Mouse (Mus musculus) heart, embryonic 11.5 days (tissue): ENCODE results near the gene Kitl. TPM values are rescaled to one million over a fixed set of nuclear protein-coding genes. Genes with fewer than 3 reads are reported as not detected.

Experiments used
- ATAC-seq: fragments of 200-750 bp; cut with Nextera tagmentation; replicated peaks from 2 replicates; pipeline ENCODE4 v1.8.0; 2017; ENCODE audit warnings: moderate library complexity; ENCODE audit not compliant: insufficient number of reproducible peaks, low FRiP score, low TSS enrichment
- H3K27ac ChIP-seq: fragments of 300-500 bp; sonication (generic); 2 replicates; pipeline ENCODE4 v1.5.1; 2014; ENCODE audit warnings: mild to moderate bottlenecking, low read depth, low read length
- H3K27me3 ChIP-seq: fragments of 300-500 bp; sonication (generic); 2 replicates; pipeline ENCODE4 v1.6.1; 2014; ENCODE audit warnings: mild to moderate bottlenecking, low read length, mixed read lengths; ENCODE audit not compliant: control insufficient read depth, insufficient read depth
- H3K36me3 ChIP-seq: fragments of 300-500 bp; sonication (generic); 2 replicates; pipeline ENCODE4 v1.6.1; 2014; ENCODE audit warnings: mild to moderate bottlenecking, low read length, moderate library complexity, mixed read lengths; ENCODE audit not compliant: control insufficient read depth, insufficient read depth
- H3K4me1 ChIP-seq: fragments of 300-500 bp; sonication (generic); 2 replicates; pipeline ENCODE4 v1.6.1; 2014; ENCODE audit warnings: low read length; ENCODE audit not compliant: control insufficient read depth, insufficient read depth
- H3K4me2 ChIP-seq: fragments of 300-500 bp; sonication (generic); 2 replicates; pipeline ENCODE4 v1.6.1; 2014; ENCODE audit warnings: mild to moderate bottlenecking, moderate library complexity
- H3K4me3 ChIP-seq: fragments of 300-500 bp; sonication (generic); 2 replicates; pipeline ENCODE4 v1.5.1; 2014; ENCODE audit warnings: low read depth, low read length
- H3K9ac ChIP-seq: fragments of 300-500 bp; sonication (generic); 2 replicates; pipeline ENCODE4 v1.6.1; 2014; ENCODE audit warnings: mild to moderate bottlenecking, low read depth, low read length, moderate library complexity
- H3K9me3 ChIP-seq: fragments of 300-500 bp; sonication (generic); replicated peaks from 2 replicates; pipeline ENCODE4 v1.6.1; 2016; ENCODE audit warnings: low read length; ENCODE audit not compliant: control insufficient read depth
- WGBS: fragments of 180-500 bp; shearing (Covaris S2); extraction: QIAGEN DNeasy Blood & Tissue Kit; methylation state at CpG from one replicate; pipeline ENCODE4 v1.1.7; 2014; ENCODE audit not compliant: insufficient replicate concordance; 5-methylcytosine and 5-hydroxymethylcytosine counted together
- polyA plus RNA-seq: library from polyadenylated mRNA; unstranded; fragments of >200 nt; fragmentation: Nextera tagmentation; extraction: Ambion mirVana; gene quantifications from 2 replicates; pipeline ENCODE4 v1.2.1, GENCODE M21; 2014

The Kitl gene
- polyA plus RNA-seq, 1 experiment from 2014 or later: 15.2 TPM

DNA sequence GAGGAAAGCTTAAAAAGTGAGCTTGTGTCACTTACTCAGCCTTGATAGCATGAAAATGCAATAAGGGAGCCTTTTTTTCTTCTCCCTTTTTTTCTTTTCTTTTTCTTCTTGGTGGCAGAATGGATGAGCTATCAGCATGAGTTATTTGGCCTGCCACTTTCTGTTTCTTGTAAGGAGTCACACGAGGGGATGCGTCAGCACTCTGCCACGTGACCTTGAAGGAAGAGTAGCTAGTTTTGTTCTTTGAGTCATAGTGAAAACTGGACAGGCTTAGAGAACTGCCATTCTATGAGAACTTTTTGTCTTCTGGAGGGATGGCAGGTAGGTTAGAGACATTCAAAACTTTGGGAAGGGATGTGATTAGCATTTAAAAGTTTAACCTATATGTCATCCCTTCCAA is 17.1 kb downstream of the Kitl start:
- 0 out of 2 replicates have a peak, but pooled peaks cover 4% of the 10 kb centered on the region for H3K4me1 ChIP-seq
- H3K4me3 ChIP-seq: no peak overlapping the region
- H3K4me2 ChIP-seq: no peak overlapping the region
- 53% methylated on average over 3 of the region's 3 CpGs for WGBS
- no peak overlapping the region for H3K27ac ChIP-seq
- H3K36me3 ChIP-seq: no peaks in the 10 kb centered on the region
- H3K9ac ChIP-seq: no peak overlapping the region
- H3K27me3 ChIP-seq: no peaks in the 10 kb centered on the region
- no peaks in the 10 kb centered on the region for H3K9me3 ChIP-seq
- no peak for ATAC-seq

GRCm38 (mm10) chr10:100036021-100036420 is 20.6 kb downstream of the Kitl start:
- Histone ChIP-seq H3K9ac (no peak overlapping the region), H3K27ac (no peak overlapping the region), H3K4me1 (peaks cover 18% of the 10 kb centered on the region), H3K27me3 (no peaks in the 10 kb centered on the region), H3K36me3 (no peaks in the 10 kb centered on the region), H3K9me3 (no peaks in the 10 kb centered on the region), H3K4me3 (no peak overlapping the region), H3K4me2 (no peak overlapping the region)
- WGBS: 28% methylated on average over 4 of the region's 4 CpGs
- no peak for ATAC-seq

DNA sequence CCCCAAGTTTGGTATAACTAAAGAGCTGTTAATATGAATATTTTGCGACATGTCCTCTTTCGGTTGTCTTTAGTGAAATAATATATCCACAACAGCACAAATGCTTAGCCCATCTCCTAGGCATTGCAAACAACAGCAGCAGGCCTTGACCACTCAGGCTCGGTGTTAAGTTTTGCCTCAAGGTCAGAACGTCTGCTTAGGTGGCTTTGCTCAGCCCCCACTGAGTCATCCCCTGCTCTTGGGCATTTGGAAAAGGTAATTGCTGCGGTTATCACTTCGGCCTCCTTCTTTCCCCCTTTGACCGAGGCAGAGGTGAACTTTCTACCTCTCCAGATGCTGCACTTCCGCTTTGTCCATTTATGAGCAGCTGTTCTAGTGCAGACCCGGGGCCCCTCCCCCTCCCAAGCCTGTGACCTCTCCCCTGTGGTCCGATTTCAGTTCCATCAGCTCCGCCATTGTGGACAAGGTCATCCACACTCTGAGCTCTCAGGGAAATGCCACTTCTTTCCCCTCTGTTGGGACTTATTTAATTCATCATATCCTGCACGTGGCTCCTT is 23.0 kb downstream of the Kitl start:
- ATAC-seq: no peak
- 55% methylated on average over 12 of the region's 12 CpGs for WGBS
- Histone ChIP-seq H3K27me3 (no peaks in the 10 kb centered on the region), H3K27ac (no peak overlapping the region), H3K36me3 (no peaks in the 10 kb centered on the region), H3K4me2 (no peak overlapping the region), H3K9ac (no peak overlapping the region), H3K4me1 (peaks cover 26% of the 10 kb centered on the region), H3K4me3 (no peak overlapping the region), H3K9me3 (no peaks in the 10 kb centered on the region)

- H3K27ac ChIP-seq: no peak overlapping the region
- H3K9me3 ChIP-seq: no peaks in the 10 kb centered on the region
- peaks cover 26% of the 10 kb centered on the region for H3K4me1 ChIP-seq
- no peak overlapping the region for H3K4me2 ChIP-seq
- no peaks in the 10 kb centered on the region for H3K27me3 ChIP-seq
- WGBS: 49% methylated on average over 8 of the region's 8 CpGs
- ATAC-seq: no peak
- no peak overlapping the region for H3K9ac ChIP-seq
- no peaks in the 10 kb centered on the region for H3K36me3 ChIP-seq
- no peak overlapping the region for H3K4me3 ChIP-seq
Measured at GRCm38 (mm10) chr10:100038994-100039393, 23.6 kb downstream of the Kitl start.

- no peak overlapping the region for H3K9ac ChIP-seq
- H3K9me3 ChIP-seq: no peaks in the 10 kb centered on the region
- H3K4me2 ChIP-seq: no peak overlapping the region
- no peak for ATAC-seq
- peaks cover 22% of the 10 kb centered on the region for H3K4me1 ChIP-seq
- H3K27ac ChIP-seq: no peak overlapping the region
- H3K4me3 ChIP-seq: no peak overlapping the region
- 89% methylated on average over 5 of the region's 5 CpGs for WGBS
- H3K36me3 ChIP-seq: no peaks in the 10 kb centered on the region
- no peaks in the 10 kb centered on the region for H3K27me3 ChIP-seq
Measured at GRCm38 (mm10) chr10:100043748-100044147, 28.3 kb downstream of the Kitl start.

- Histone ChIP-seq H3K27ac (no peak overlapping the region), H3K4me3 (no peak overlapping the region), H3K27me3 (no peaks in the 10 kb centered on the region), H3K36me3 (no peaks in the 10 kb centered on the region), H3K4me1 (peaks cover 18% of the 10 kb centered on the region), H3K9me3 (no peaks in the 10 kb centered on the region), H3K4me2 (no peak overlapping the region), H3K9ac (no peak overlapping the region)
- ATAC-seq: no peak
- WGBS: 83% methylated on average over 6 of the region's 6 CpGs
Measured at GRCm38 (mm10) chr10:100044153-100044552, 28.7 kb downstream of the Kitl start.

GRCm38 (mm10) chr10:100051146-100051783 is 35.8 kb downstream of the Kitl start:
- Histone ChIP-seq H3K27me3 (no peaks in the 10 kb centered on the region), H3K9me3 (no peaks in the 10 kb centered on the region), H3K4me2 (no peak overlapping the region), H3K9ac (no peak overlapping the region), H3K4me3 (no peak overlapping the region), H3K4me1 (no peaks in the 10 kb centered on the region), H3K36me3 (no peaks in the 10 kb centered on the region), H3K27ac (no peak overlapping the region)
- WGBS: 45% methylated on average over 10 of the region's 10 CpGs
- ATAC-seq: no peak

- no peak for ATAC-seq
- no peak overlapping the region for H3K4me2 ChIP-seq
- H3K9ac ChIP-seq: no peak overlapping the region
- no peaks in the 10 kb centered on the region for H3K9me3 ChIP-seq
- H3K27me3 ChIP-seq: no peaks in the 10 kb centered on the region
- H3K4me3 ChIP-seq: no peak overlapping the region
- no peak overlapping the region for H3K27ac ChIP-seq
- no peaks in the 10 kb centered on the region for H3K36me3 ChIP-seq
- no peaks in the 10 kb centered on the region for H3K4me1 ChIP-seq
- WGBS: 86% methylated on average over 4 of the region's 4 CpGs
Measured at GRCm38 (mm10) chr10:100052404-100052803, 37.0 kb downstream of the Kitl start.

GRCm38 (mm10) chr10:100052911-100053310 is 37.5 kb downstream of the Kitl start:
- Histone ChIP-seq H3K4me3 (no peak overlapping the region), H3K36me3 (no peaks in the 10 kb centered on the region), H3K9ac (no peak overlapping the region), H3K4me2 (no peak overlapping the region), H3K27ac (no peak overlapping the region), H3K4me1 (no peaks in the 10 kb centered on the region), H3K27me3 (no peaks in the 10 kb centered on the region), H3K9me3 (no peaks in the 10 kb centered on the region)
- WGBS: 76% methylated on average over 4 of the region's 4 CpGs
- ATAC-seq: no peak
